Mouse (Mus musculus) stomach, postnatal 0 days (tissue): ENCODE measurements around the gene Galnt7.

Experiments used
- CTCF ChIP-seq: IDR thresholded peaks from 2 replicates; pipeline ENCODE4 v1.5.1; 2016; ENCODE audit warnings: antibody characterized with exemption, low read depth, mild to moderate bottlenecking, moderate library complexity
- EP300 ChIP-seq: optimal IDR thresholded peaks from 2 replicates; pipeline ENCODE3; 2016; ENCODE audit warnings: antibody characterized with exemption

DNA sequence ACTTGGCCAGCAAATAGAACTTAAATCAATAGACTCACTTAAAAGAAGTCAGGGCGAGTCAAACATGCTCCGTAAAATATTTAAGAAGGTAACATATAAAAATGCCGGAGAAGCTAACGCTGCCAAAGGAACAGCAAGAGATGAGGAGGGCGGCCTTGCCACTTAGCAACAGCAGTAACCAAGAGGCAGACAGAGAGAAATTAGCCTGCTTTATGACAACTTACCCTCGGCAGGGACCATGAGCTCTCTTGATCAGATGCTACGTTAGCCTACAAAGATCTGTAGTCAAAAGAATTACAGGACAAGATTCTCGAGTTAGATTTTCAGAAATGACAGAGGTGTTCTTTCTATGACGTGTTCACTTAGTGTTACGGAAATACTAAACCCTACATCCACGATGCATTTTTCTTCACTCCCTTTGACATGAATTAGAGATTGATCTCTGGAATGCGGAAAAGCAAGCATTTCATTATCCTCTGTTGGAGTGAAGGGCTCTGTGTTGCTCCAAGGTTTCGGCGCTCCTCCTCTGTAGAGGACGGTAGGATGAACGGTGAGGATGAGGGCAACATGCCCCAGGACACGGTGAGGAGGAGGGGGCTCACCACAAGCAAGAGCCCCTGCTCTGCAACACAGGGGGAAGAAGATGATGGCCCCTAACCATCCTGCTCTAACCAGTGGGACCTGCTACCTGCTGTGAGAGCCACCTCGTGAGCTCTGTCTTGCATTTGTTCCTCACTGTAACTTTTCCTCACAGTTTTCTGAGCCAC lies 84.0 kb downstream of the Galnt7 start:
- no peak for TF ChIP-seq CTCF
- no peak for TF ChIP-seq EP300
